ENCODE assay signal across 29 mouse cellular contexts in the genomic region with DNA sequence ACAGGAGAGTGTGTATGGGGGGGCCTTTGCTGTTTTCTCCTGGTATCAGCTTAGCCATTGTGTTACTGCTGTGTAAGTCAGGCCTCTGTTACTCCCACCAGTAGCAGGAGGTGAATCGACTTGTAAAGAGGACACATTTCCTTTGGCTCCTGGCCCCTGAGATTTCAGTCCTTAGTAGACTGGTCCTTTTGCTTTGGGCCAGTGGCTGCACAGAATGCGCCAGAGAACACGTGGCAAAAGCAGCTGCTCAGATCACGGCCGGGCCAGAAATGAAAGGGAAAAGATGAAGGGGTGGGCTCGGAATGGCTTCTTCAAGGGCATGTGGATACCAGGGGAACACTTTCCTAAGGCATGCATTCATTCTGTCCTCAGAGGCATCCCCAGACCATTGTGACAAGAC. TPM values are rescaled to one million over a fixed set of nuclear protein-coding genes. Genes with fewer than 3 reads are reported as not detected.
"Had no signal": no experiment of that assay in that cellular context is flagged by ENCODE, and none has a peak within 500 bp of the region (broad histone marks: within the 10 kb centered on the region; RNA-seq: fewer than 3 reads in every experiment).

No protein-coding gene starts in this region.

- H3K27me3 ChIP-seq: hindbrain, embryonic 12.5 days; intestine, embryonic 15.5 days; limb, embryonic 12.5 days; liver, embryonic 13.5 days; liver, embryonic 15.5 days had no signal

- H3K9ac ChIP-seq: hindbrain, embryonic 12.5 days; hindbrain, embryonic 14.5 days; intestine, embryonic 15.5 days; limb, embryonic 12.5 days; liver, embryonic 13.5 days; liver, embryonic 15.5 days had no signal

- H3K4me1 ChIP-seq: hindbrain, embryonic 10.5 days; hindbrain, embryonic 12.5 days; intestine, embryonic 15.5 days; liver, embryonic 13.5 days; liver, embryonic 15.5 days had no signal

- H3K4me2 ChIP-seq: heart, embryonic 11.5 days; hindbrain, embryonic 12.5 days; hindbrain, embryonic 14.5 days; intestine, embryonic 15.5 days; limb, embryonic 12.5 days; liver, embryonic 11.5 days; liver, embryonic 13.5 days; liver, embryonic 15.5 days had no signal

- ATAC-seq: hindbrain, embryonic 16.5 days; inflammation-experienced regulatory T-cells, adult 6 months; intestine, embryonic 15.5 days; intestine, postnatal 0 days had no signal

- H3K4me3 ChIP-seq: heart, adult 2 months; hindbrain, embryonic 10.5 days; hindbrain, embryonic 12.5 days; intestine, embryonic 15.5 days; layer of hippocampus, adult 2 months; left cerebral cortex, adult 2 months; limb, embryonic 10.5 days; limb, embryonic 12.5 days; liver, embryonic 13.5 days; liver, embryonic 15.5 days had no signal

- H3K36me3 ChIP-seq: hindbrain, embryonic 10.5 days; hindbrain, embryonic 12.5 days; intestine, embryonic 15.5 days; limb, embryonic 10.5 days; limb, embryonic 12.5 days; liver, embryonic 13.5 days; liver, embryonic 15.5 days had no signal

- H3K9me3 ChIP-seq: hindbrain, embryonic 10.5 days; hindbrain, embryonic 12.5 days; intestine, embryonic 15.5 days; limb, embryonic 10.5 days; limb, embryonic 12.5 days; liver, embryonic 13.5 days; liver, embryonic 15.5 days had no signal

- DNase-seq: gastrocnemius, postnatal 14 days; gastrocnemius, postnatal 36 days; heart, adult 2 months; heart, postnatal 10 days; heart, postnatal 4 days; kidney, adult 18-20 months; kidney, adult 8-10 months; kidney, postnatal 10 days; kidney, postnatal 25 days; kidney, postnatal 4 days; liver; liver, embryonic 13.5 days had no signal

- H3K27ac ChIP-seq: heart, adult 2 months; hindbrain, embryonic 10.5 days; hindbrain, embryonic 12.5 days; hindbrain, embryonic 14.5 days; intestine, embryonic 15.5 days; layer of hippocampus, adult 2 months; left cerebral cortex, adult 2 months; limb, embryonic 10.5 days; limb, embryonic 12.5 days; liver, embryonic 13.5 days; liver, embryonic 15.5 days had no signal

RNA-seq across cellular contexts. Expression of a gene that starts 5.2 kb away (rescaled TPM):
- total RNA-seq: granulocyte monocyte progenitor cell, adult 5-6 weeks had no signal
- polyA plus RNA-seq: heart, embryonic 11.5 days; hindbrain, embryonic 10.5 days; hindbrain, embryonic 12.5 days; hindbrain, embryonic 14.5 days; inflammation-experienced regulatory T-cells, adult 6 months; intestine, embryonic 15.5 days; kidney, embryonic 14.5 days; kidney, embryonic 16.5 days; limb, embryonic 10.5 days; liver, embryonic 11.5 days had no signal
